Mouse (Mus musculus): ENCODE results near the gene S100g.

S100g gene

DNA sequence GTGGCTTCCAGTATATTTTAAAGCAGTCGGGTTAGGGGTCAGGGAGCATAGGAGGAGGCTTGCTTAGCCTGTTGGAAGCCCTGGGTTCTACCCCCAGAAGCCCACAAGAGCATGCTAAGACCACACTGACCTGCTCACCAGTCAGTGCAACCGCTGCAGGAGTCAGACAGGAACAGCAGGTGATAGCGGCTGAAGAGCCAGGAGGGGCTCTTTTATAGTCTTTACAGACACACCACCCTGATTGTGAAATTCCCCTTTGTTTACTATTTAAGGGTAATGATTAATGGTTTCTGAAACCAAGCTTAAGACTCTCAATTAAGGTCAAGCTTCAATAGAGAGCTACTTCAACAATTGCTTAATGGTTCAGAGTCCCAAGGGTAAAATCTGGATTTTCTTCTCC lies at the start of gene S100g:
S100g (minus strand) TSS at position 217 of the 400 bp plus-strand sequence.
- no peak for DNase-seq (ENCODE audit: low spot score in 2 of 2)

DNA sequence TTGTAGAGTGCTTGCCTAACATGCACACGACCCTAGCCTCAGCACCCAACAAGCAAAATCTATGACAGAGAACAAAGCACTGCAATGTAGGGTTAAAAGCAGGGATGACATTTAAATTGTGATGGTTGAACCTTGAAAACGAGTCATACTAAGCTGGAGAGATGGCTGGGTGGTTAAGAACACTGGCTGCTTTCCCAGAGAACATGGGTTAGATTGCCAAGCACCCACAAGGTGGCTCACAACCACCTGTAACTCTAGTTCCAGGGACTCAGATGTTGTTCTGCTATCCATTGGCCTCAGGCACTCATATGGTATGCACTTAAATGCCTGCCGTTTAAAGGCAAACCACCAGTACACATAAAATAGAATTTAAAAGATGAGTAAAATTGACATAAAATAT lies 27.7 kb upstream of the S100g start:
- no peak for DNase-seq (ENCODE audit: low spot score in 2 of 2)

DNA sequence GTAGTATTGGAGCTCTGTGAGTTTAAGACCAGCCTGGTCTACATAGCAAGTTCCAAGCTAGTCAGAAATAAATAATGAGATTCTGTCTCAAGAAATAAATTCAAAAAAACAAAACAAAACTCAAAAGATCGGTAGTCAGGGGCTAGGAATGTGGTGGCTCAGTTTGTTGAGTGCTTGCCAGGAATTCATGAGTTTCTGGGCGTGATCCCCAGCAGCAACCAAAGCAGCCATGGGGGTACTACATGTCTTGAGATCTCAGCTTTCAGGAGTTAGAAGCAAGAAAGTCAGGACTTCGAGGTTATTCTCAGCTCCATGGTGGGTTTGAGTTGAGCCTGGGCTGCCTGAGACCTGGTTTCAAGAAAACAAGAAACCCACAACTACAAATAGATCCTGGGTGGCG lies 27.0 kb upstream of the S100g start:
- no peak for DNase-seq (ENCODE audit: low spot score in 2 of 2)

DNA sequence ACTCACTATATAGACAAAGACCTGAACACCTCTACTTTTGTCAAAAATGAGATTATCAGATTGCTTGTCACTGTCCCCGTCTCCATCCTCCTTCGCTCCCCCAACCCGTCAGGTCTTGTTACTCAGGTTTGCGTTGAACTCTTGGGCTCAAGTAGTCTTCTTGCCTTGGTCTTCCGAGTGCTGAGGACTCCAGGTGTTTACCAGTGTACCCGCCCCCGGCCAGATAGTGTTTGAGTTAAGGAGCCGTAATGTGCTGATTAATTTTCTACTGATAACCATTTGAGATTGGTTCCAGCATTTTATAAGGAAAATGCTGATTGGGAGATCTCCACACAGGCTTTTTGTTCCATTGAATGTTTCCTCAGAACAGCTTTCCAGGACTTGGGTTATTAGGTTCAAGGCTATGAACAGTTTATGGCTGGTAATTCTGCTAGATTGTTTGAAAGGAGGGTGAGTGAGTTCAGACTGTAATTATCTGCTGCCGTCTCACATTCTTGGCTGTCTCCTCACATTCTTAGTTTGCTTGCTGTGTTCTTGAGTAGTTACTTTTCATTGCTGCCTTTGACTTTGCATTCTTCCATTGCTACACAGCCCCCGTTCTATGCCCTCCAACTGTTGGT lies 22.6 kb upstream of the S100g start:
- DNase-seq (ENCODE audit: low spot score in 2 of 2): no peak

DNA sequence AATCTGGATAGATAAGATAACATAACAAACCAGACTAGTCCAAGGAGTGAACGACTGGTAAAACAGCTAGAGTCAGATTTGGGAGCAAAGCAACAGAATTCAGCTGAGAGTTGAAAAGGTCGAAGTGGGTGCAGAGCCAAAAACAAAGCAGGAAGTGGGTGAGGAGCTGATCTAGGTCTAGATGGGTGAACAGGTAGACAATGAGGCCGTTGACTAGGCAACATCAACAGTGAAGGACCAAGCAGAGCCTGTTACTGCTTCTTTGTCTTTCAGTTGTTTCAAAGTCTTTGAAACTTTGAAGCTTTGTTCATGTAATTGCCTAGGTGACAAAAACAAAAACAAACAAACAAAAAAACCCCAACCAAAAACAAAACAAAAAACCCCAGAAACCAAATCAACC lies 11.8 kb upstream of the S100g start:
- DNase-seq (ENCODE audit: low spot score in 2 of 2): no peak

DNA sequence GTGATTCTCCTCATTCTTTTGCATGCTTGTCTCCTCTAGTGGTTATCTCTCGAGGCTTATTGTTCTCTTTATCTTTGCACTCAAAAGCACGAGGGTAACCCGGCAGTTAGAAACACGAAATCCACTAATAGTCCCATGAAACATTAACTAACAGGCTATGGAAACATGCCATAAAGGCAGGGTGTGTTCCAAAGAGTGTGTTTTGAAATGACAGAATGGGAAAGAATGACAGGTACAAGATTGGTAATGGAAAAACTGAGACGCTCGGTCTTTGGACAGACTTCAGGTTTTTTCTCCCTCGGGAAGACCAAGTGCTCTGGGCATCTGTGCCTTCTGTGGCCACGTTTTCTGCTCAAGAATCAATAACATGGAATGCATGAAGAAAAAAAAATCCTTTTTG lies 3.1 kb upstream of the S100g start:
- no peak for DNase-seq (ENCODE audit: low spot score in 2 of 2)

DNA sequence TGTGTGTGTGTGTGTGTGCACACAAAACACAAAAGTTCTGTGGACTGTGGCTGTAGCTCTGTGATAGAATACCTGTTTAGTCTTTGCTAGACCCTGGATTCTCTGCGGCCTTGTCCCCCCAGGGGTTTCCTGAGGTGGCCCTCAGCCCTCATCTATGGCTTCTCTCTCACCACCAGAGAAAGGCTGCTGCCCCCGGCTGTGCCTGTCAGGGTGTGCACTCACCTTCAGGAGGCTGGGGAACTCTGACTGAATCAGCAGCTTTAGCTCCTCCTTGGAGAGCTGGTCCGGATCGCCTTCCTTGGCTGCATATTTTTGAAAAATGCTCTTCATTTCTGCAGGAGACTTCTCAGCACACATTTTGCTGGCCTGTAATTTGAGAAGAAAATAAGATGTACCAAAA lies 559 bp downstream of the S100g start:
- DNase-seq (ENCODE audit: low spot score in 2 of 2): no peak

DNA sequence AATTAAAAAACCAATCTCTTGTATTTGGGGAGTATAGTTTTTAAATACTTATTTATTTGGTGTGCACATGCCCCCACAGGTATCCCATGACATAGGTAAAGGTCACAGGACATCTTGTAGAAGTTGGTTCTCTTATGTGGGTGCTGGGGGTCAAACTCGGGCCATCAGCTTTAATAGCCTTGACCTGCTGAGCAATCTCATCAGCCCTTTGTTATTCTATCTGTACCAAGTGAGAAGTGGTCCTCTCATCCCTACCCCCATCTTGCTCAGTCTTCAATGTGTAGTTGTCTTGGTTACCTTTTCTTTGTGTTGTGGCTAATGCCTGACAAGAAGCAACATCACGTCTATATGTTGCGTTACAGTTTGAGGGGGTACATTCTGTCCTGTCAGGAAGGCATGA lies 6.5 kb downstream of the S100g start:
- no peak for DNase-seq (ENCODE audit: low spot score in 2 of 2)

DNA sequence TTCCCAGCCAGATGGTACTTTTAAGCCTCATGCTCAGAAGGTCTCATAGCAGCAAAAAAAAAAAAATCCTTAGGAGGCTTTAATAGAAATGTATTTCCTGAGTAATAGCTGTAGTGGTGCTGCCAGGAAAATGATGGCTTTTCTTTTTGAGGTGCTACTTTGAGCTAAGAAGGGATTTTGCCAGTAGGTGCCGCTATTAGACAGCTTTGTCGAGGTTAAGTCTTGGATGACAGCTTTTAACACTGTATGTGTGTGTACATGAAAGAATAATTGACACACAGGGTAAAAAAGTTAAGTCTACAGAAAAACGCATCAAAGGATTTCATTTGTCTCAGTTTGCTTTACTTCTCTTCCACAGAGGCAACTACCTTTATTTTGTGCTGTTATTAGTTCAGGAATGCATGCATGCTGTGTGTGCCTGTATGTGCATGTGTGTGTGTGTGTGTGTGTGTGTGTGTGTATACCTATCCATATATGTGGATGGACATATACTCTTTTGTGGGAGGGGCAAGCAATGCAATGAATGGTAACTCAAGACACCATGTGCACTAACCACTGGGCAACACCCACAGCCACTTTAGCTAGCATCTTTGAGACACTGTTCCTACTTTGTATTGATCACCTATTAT lies 14.5 kb downstream of the S100g start:
- no peak for DNase-seq (ENCODE audit: low spot score in 2 of 2)

DNA sequence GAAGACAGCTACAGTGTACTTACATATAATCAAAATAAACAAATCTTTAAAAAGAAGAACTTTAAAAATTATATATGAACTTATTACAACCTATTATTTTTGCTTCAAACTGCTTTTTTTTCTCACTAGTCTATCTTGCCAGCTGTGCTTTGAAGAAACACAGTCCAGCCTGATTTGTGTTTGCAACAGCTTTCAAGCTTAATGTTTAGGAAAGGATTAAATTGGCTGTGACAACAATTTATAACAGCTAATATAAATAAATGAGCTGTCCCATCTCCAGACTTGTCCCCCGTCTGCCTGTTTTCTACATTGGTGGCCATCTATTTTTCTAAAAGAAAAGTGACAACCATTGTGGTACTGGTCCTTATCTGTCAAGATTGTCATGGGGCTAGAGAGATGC lies 22.4 kb downstream of the S100g start:
- no peak for DNase-seq (ENCODE audit: low spot score in 2 of 2)

DNA sequence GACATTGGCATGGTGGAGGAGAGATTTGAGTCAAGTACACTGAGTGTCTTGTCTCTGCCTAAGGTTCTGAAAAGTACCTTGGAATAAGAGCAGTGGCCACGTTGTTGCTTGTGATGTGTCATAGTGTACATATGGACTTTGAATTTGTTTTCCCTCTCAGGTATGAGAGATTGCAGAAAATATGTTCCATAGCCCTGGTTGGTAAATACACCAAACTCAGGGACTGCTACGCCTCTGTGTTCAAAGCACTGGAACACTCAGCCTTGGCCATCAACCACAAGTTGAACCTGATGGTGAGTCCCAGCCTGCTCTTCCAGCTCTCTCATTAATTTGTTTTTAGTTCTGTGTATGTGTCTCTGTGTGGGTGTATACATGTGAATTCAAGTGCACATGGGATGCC lies 32.9 kb downstream of the S100g start:
- no peak for DNase-seq (ENCODE audit: low spot score in 2 of 2)

DNA sequence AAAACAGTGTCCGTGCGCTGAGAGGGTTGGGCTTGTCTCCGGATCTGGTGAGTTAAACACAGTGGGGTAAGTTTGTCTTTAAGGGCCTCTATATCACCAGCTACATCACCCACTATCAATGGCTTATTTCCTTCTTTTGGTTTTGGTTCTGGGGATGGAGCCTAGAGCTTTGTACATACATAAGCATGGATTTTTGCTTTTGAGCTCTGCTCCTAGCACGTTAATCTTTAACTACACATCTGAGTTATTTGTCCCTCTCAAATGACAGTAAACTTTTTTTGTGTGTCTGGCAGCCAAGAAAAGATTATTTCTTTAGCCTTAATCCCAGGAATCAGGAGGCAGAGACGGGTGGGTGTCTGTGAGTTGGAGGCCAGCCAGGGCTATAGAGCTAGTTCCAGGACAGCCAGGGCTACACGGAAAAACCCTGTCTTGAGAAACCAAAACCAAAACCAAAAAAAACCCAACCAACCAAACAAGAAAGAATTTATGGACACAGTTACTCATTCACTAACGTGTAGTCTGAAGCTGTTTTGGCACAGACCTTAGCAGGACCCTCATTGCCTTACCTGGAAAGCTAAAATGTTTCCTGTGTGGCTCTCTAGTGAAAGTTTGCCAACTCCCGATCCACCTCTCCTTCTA lies 42.8 kb downstream of the S100g start:
- DNase-seq (ENCODE audit: low spot score in 2 of 2): no peak

DNA sequence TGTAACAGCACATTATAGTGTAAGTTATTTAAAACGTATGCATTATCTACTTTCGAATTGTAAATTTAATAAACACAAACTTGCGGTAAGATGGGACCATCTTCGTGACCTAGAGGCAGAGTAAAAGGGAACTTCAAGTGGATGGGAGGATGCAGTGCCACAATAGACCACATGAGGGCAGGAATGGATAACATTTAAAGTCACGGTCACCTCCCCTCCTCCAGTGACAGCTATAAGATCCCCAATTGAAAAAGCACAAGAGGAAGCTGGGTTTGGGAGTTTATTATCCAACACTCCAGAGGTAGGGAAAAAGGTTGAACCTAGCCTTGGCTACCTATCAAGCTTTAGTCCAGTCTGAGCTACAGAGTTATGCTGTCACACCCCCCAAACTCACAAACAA lies 48.7 kb downstream of the S100g start:
- peak; percentile 5 to 52 for DNase-seq (ENCODE audit: low spot score in 2 of 2)

DNA sequence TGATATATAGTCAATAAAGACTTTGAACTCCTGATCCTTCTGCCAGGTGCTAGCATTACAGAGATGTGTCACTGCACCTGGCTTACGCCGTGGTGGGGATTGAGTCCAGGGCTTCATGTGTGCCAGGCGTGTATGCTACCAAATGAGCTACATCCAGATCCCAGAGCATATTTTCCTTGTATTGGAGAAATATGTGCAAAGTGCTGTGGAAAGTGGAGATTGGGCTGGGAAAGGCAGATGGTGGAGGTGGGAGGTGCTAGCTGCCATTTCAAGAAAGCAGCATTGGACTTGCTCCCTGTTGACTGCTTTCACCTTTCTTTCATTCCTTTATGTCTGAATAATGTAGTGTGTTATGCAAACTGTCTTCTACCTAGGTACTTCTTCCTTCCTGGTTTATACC lies 50.7 kb downstream of the S100g start:
- no peak for DNase-seq (ENCODE audit: low spot score in 2 of 2)
